In the genomic region with DNA sequence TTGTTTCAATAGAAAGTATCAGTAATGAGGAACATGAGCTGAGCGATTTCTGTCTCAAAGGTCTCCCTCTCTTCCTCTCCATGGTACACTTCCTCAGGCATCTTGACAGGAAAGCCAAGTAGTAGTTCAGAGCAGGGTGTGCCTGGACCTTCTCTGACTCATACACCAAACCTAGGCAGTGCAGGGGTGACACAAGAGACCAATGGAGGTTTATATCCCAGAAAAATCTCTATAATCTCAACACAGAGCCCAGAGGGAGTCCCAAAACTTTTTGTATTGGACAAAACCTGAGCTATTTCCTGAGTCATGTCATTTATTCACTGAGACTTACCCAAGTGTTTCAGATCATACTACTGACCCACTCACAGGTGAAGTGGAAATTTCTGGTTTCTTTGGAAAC, we compare ENCODE assay signal across 50 mouse cellular contexts. TPM values are rescaled to one million over a fixed set of nuclear protein-coding genes. Genes with fewer than 3 reads are reported as not detected.
"Had no signal": no experiment of that assay in that cellular context is flagged by ENCODE, and none has a peak within 500 bp of the region (broad histone marks: within the 10 kb centered on the region; RNA-seq: fewer than 3 reads in every experiment).

A gene (minus strand): TSS at position 101 of the 400 bp plus-strand sequence.

- H3K4me2 ChIP-seq: heart, embryonic 11.5 days; heart, embryonic 12.5 days; heart, embryonic 13.5 days; heart, embryonic 15.5 days; hindbrain, embryonic 12.5 days; hindbrain, embryonic 13.5 days; hindbrain, embryonic 14.5 days; hindbrain, embryonic 15.5 days; intestine, embryonic 15.5 days; kidney, embryonic 15.5 days had no signal

- DNase-seq: heart, postnatal 14 days; heart, postnatal 36 days; heart, postnatal 4 days; kidney, adult 11 months; kidney, adult 18-20 months; kidney, adult 2 months; kidney, adult 8-10 months; kidney, adult 9 months; kidney, postnatal 10 days; kidney, postnatal 14 days; kidney, postnatal 25 days; kidney, postnatal 36 days; kidney, postnatal 4 days; layer of hippocampus, adult 9-11 months; layer of hippocampus, postnatal 36 days had no signal

- H3K4me1 ChIP-seq: heart, embryonic 10.5 days; heart, embryonic 12.5 days; heart, embryonic 13.5 days; heart, embryonic 15.5 days; hindbrain, embryonic 10.5 days; hindbrain, embryonic 12.5 days; hindbrain, embryonic 13.5 days; hindbrain, embryonic 15.5 days; intestine, embryonic 15.5 days; kidney, embryonic 15.5 days had no signal

- H3K27me3 ChIP-seq: heart, embryonic 12.5 days; heart, embryonic 13.5 days; heart, embryonic 15.5 days; hindbrain, embryonic 12.5 days; hindbrain, embryonic 13.5 days; hindbrain, embryonic 15.5 days; intestine, embryonic 15.5 days; kidney, embryonic 15.5 days had no signal

- H3K9me3 ChIP-seq: heart, embryonic 10.5 days; heart, embryonic 12.5 days; heart, embryonic 13.5 days; heart, embryonic 15.5 days; hindbrain, embryonic 10.5 days; hindbrain, embryonic 12.5 days; hindbrain, embryonic 13.5 days; hindbrain, embryonic 15.5 days; intestine, embryonic 15.5 days; kidney, embryonic 15.5 days had no signal

- H3K4me3 ChIP-seq: heart, embryonic 10.5 days; heart, embryonic 12.5 days; heart, embryonic 13.5 days; heart, embryonic 15.5 days; hindbrain, embryonic 10.5 days; hindbrain, embryonic 12.5 days; hindbrain, embryonic 13.5 days; hindbrain, embryonic 15.5 days; intestine, embryonic 15.5 days; kidney, embryonic 15.5 days; layer of hippocampus, adult 2 months had no signal

- H3K9ac ChIP-seq: heart, embryonic 12.5 days; heart, embryonic 13.5 days; heart, embryonic 15.5 days; hindbrain, embryonic 12.5 days; hindbrain, embryonic 13.5 days; hindbrain, embryonic 14.5 days; hindbrain, embryonic 15.5 days; intestine, embryonic 15.5 days; kidney, embryonic 15.5 days had no signal

- ATAC-seq: hindbrain, embryonic 16.5 days; hindbrain, postnatal 0 days; inflammation-experienced regulatory T-cells, adult 6 months; intestine, embryonic 15.5 days; intestine, embryonic 16.5 days; intestine, postnatal 0 days had no signal

- H3K27ac ChIP-seq: heart, embryonic 10.5 days; heart, embryonic 13.5 days; heart, embryonic 15.5 days; hindbrain, embryonic 10.5 days; hindbrain, embryonic 12.5 days; hindbrain, embryonic 13.5 days; hindbrain, embryonic 14.5 days; hindbrain, embryonic 15.5 days; hindbrain, postnatal 0 days; intestine, embryonic 15.5 days; kidney, embryonic 15.5 days; kidney, postnatal 0 days; layer of hippocampus, adult 2 months had no signal

- H3K36me3 ChIP-seq: heart, embryonic 10.5 days; heart, embryonic 12.5 days; heart, embryonic 13.5 days; heart, embryonic 15.5 days; hindbrain, embryonic 10.5 days; hindbrain, embryonic 12.5 days; hindbrain, embryonic 13.5 days; hindbrain, embryonic 15.5 days; intestine, embryonic 15.5 days; kidney, embryonic 15.5 days had no signal

RNA-seq across cellular contexts. Expression of the gene that starts here (rescaled TPM):
- total RNA-seq: heart, postnatal 14 days; heart, postnatal 25 days; heart, postnatal 36 days; heart, postnatal 4 days; hematopoietic stem cell, adult 5-6 weeks; hindbrain, postnatal 0 days; layer of hippocampus, adult 18-20 months; layer of hippocampus, adult 2 months; layer of hippocampus, adult 8-10 months; layer of hippocampus, postnatal 10 days; layer of hippocampus, postnatal 14 days; layer of hippocampus, postnatal 25 days; layer of hippocampus, postnatal 36 days; left cerebral cortex, adult 18-20 months had no signal
- polyA plus RNA-seq: heart, embryonic 10.5 days; heart, embryonic 11.5 days; heart, embryonic 12.5 days; heart, embryonic 13.5 days; heart, embryonic 14.5 days; heart, embryonic 15.5 days; heart, embryonic 16.5 days; heart, postnatal 0 days; hindbrain, embryonic 10.5 days; hindbrain, embryonic 11.5 days; hindbrain, embryonic 12.5 days; hindbrain, embryonic 13.5 days; hindbrain, embryonic 14.5 days; hindbrain, embryonic 15.5 days; hindbrain, embryonic 16.5 days; hindbrain, postnatal 0 days; inflammation-experienced regulatory T-cells, adult 6 months; intestine, embryonic 14.5 days; intestine, embryonic 15.5 days; intestine, embryonic 16.5 days; intestine, postnatal 0 days; kidney, adult 2 months; kidney, embryonic 14.5 days; kidney, embryonic 15.5 days; kidney, embryonic 16.5 days; kidney, postnatal 0 days; large intestine, adult 2 months had no signal
